28 mouse cellular contexts compared by ENCODE assay signal in the genomic region with DNA sequence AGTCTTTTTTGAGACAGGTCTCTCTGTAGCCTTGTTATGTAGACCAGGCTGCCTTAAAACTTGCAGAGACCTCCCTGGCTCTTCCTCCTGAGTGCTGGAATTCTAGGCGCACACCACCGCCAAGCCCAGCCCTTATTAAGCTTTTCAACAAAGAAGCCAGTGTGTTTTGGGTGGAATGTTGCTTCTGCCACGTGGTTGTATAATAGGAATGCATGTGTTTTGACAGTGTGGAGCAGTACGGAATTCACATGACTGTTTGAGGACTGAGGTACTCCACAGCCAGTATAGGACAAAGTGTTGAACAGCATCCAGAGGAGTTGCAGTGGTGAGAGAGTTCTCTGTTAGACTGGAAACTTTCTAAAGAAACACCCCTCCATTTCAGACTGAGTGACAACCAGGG. TPM values are rescaled to one million over a fixed set of nuclear protein-coding genes. Genes with fewer than 3 reads are reported as not detected.
DNase-seq lines count a peak whose midpoint lies in the region; ATAC-seq and TF ChIP-seq lines count a peak whose summit lies in the region.
"Had no signal": no experiment of that assay in that cellular context is flagged by ENCODE, and none has a peak within 500 bp of the region (broad histone marks: within the 10 kb centered on the region; RNA-seq: fewer than 3 reads in every experiment).

No protein-coding gene starts in this region.

- H3K9me3 ChIP-seq in forebrain, embryonic 12.5 days, result no peaks in the 10 kb centered on the region
- H3K9me3 ChIP-seq in forebrain, embryonic 10.5 days, result no peaks in the 10 kb centered on the region
- no peaks in the 10 kb centered on the region for H3K9me3 ChIP-seq in liver, postnatal 0 days (ENCODE audit: low read length)
- no peaks in the 10 kb centered on the region for H3K9me3 ChIP-seq in midbrain, embryonic 10.5 days (replicated peaks)
- H3K9me3 ChIP-seq: forebrain, embryonic 13.5 days; heart, embryonic 12.5 days; heart, embryonic 15.5 days; hindbrain, embryonic 10.5 days; hindbrain, embryonic 13.5 days; intestine, embryonic 15.5 days had no signal

- H3K4me1 ChIP-seq in forebrain, embryonic 12.5 days, result peaks cover 32% of the 10 kb centered on the region
- peaks cover 35% of the 10 kb centered on the region for H3K4me1 ChIP-seq in forebrain, embryonic 10.5 days
- peaks cover 20% of the 10 kb centered on the region for H3K4me1 ChIP-seq in liver, postnatal 0 days (ENCODE audit: insufficient read depth)
- H3K4me1 ChIP-seq in midbrain, embryonic 10.5 days, result peaks cover 40% of the 10 kb centered on the region

- peaks cover 20% of the 10 kb centered on the region for H3K27me3 ChIP-seq in forebrain, embryonic 12.5 days
- H3K27me3 ChIP-seq in forebrain, embryonic 10.5 days (ENCODE audit: poor library complexity, severe bottlenecking), result no peaks in the 10 kb centered on the region
- H3K27me3 ChIP-seq in liver, postnatal 0 days (ENCODE audit: insufficient read depth, low read length), result no peaks in the 10 kb centered on the region
- no peaks in the 10 kb centered on the region for H3K27me3 ChIP-seq in midbrain, embryonic 10.5 days (ENCODE audit: low read depth, poor library complexity, severe bottlenecking)
- H3K27me3 ChIP-seq: heart, embryonic 12.5 days; heart, embryonic 15.5 days; hindbrain, embryonic 13.5 days; intestine, embryonic 15.5 days; Patski had no signal

- no peaks in the 10 kb centered on the region for H3K36me3 ChIP-seq in forebrain, embryonic 12.5 days (replicated peaks)
- peaks cover 27% of the 10 kb centered on the region for H3K36me3 ChIP-seq in forebrain, embryonic 10.5 days (replicated peaks)
- H3K36me3 ChIP-seq in liver, postnatal 0 days (replicated peaks; ENCODE audit: insufficient read depth, low read length), result no peaks in the 10 kb centered on the region
- peaks cover 12% of the 10 kb centered on the region for H3K36me3 ChIP-seq in midbrain, embryonic 10.5 days
- H3K36me3 ChIP-seq: heart, embryonic 15.5 days; hindbrain, embryonic 13.5 days; intestine, embryonic 15.5 days had no signal

- H3K4me2 ChIP-seq in forebrain, embryonic 12.5 days, result no peak overlapping the region
- H3K4me2 ChIP-seq in liver, postnatal 0 days (ENCODE audit: low read depth, low read length), result no peak overlapping the region
- H3K4me2 ChIP-seq: forebrain, embryonic 13.5 days; heart, embryonic 12.5 days; heart, embryonic 15.5 days; hindbrain, embryonic 13.5 days; intestine, embryonic 15.5 days had no signal

- WGBS in forebrain, embryonic 12.5 days, result 37% methylated on average over 4 of the region's 4 CpGs
- 64% methylated on average over 4 of the region's 4 CpGs for WGBS in forebrain, embryonic 10.5 days
- 75% methylated on average over 4 of the region's 4 CpGs for WGBS in liver, postnatal 0 days (ENCODE audit: insufficient replicate concordance)
- 74% methylated on average over 4 of the region's 4 CpGs for WGBS in midbrain, embryonic 10.5 days

- TF ChIP-seq EP300 in liver, postnatal 0 days (IDR thresholded peaks at IDR 0.05; ENCODE audit: low read depth), result no peak

- no peak overlapping the region for H3K9ac ChIP-seq in forebrain, embryonic 12.5 days
- H3K9ac ChIP-seq in liver, postnatal 0 days (replicated peaks), result no peak overlapping the region
- H3K9ac ChIP-seq: forebrain, embryonic 13.5 days; heart, embryonic 12.5 days; heart, embryonic 15.5 days; hindbrain, embryonic 13.5 days; intestine, embryonic 15.5 days had no signal

- TF ChIP-seq CTCF in liver, postnatal 0 days (IDR thresholded peaks at IDR 0.05; ENCODE audit: low read depth), result no peak

- H3K4me3 ChIP-seq in forebrain, embryonic 12.5 days (replicated peaks), result no peak overlapping the region
- H3K4me3 ChIP-seq in forebrain, embryonic 10.5 days, result no peak overlapping the region
- no peak overlapping the region for H3K4me3 ChIP-seq in liver, postnatal 0 days (ENCODE audit: low read depth, low read length)
- H3K4me3 ChIP-seq in midbrain, embryonic 10.5 days, result no peak overlapping the region
- H3K4me3 ChIP-seq: forebrain, embryonic 13.5 days; heart, adult 2 months; heart, embryonic 12.5 days; heart, embryonic 15.5 days; hindbrain, embryonic 10.5 days; hindbrain, embryonic 13.5 days; intestine, embryonic 15.5 days had no signal

- H3K27ac ChIP-seq in forebrain, embryonic 12.5 days, result no peak overlapping the region
- no peak overlapping the region for H3K27ac ChIP-seq in forebrain, embryonic 10.5 days
- no peak overlapping the region for H3K27ac ChIP-seq in liver, postnatal 0 days (ENCODE audit: low read depth)
- no peak overlapping the region for H3K27ac ChIP-seq in midbrain, embryonic 10.5 days (replicated peaks)
- H3K27ac ChIP-seq: forebrain, embryonic 13.5 days; heart, adult 2 months; heart, embryonic 15.5 days; hindbrain, embryonic 10.5 days; hindbrain, embryonic 13.5 days; intestine, embryonic 15.5 days had no signal

- no peak for DNase-seq in forebrain, embryonic 10.5 days (ENCODE audit: extremely low spot score, low spot score)
- DNase-seq in liver (peak; percentile 1), R1 (ENCODE audit: low read depth, low spot score) (peak; percentile 48)
- DNase-seq in liver, postnatal 0 days, result no peak
- no peak for DNase-seq in midbrain, embryonic 10.5 days (ENCODE audit: low spot score)
- DNase-seq in natural killer cell, adult 2 months (ENCODE audit: low spot score in 2 of 2), result no peak
- DNase-seq: adrenal gland, adult 8-10 months; adrenal gland, postnatal 25 days; cerebellum, adult 18-20 months; cerebellum, adult 9-10 months; cerebellum, postnatal 14 days; gastrocnemius, postnatal 10 days; gastrocnemius, postnatal 36 days; heart, postnatal 10 days; heart, postnatal 36 days; kidney, adult 18-20 months had no signal

- peak; percentile 71; the same call in 1 of the 2 replicates for ATAC-seq in forebrain, embryonic 12.5 days (ENCODE audit: low FRiP score)
- no peak for ATAC-seq in liver, postnatal 0 days
- ATAC-seq: activated CD4-positive, CD25-positive, alpha-beta regulatory T cell, adult 4 months; CD4-positive, CD25-positive, alpha-beta regulatory T cell, adult 4 months; forebrain, embryonic 13.5 days; hindbrain, embryonic 16.5 days; intestine, embryonic 15.5 days; Patski had no signal

RNA-seq across cellular contexts. Expression of gene Arid1b, which starts 22.3 kb away (rescaled TPM):
- 17.4 and 17.7 TPM in 2 replicates for polyA plus RNA-seq in forebrain, embryonic 12.5 days (2016; fragmentation: Nextera tagmentation; extraction: Ambion mirVana)
- 9.1 and 9.6 TPM in 2 replicates for polyA plus RNA-seq in forebrain, embryonic 10.5 days (2016; fragmentation: Nextera tagmentation; extraction: Ambion mirVana)
- polyA plus RNA-seq in liver, postnatal 0 days (2015; fragmentation: Nextera tagmentation; extraction: Ambion mirVana), result 1.9 and 2.2 TPM in 2 replicates
- polyA plus RNA-seq in midbrain, embryonic 10.5 days (2016; fragmentation: Nextera tagmentation; extraction: Ambion mirVana), result 8.9 and 10.8 TPM in 2 replicates

Comparison
In these comparisons a context has a peak if more than half of its experiments do, and no peak if none do; other contexts are left out.
1. DNase-seq: peak in liver (single experiment) and R1 (single experiment); none in forebrain, embryonic 10.5 days (single experiment), liver, postnatal 0 days (single experiment), midbrain, embryonic 10.5 days (single experiment) and natural killer cell, adult 2 months (0 of 2).